Mouse (Mus musculus) right cerebral cortex, postnatal 14 days (tissue): Measurements from ENCODE around the gene Atp5j2.

ENCODE experiments used
- DNase-seq: peaks from one replicate; pipeline ENCODE4 v3.0.0; 2022

Atp5j2 gene

DNA sequence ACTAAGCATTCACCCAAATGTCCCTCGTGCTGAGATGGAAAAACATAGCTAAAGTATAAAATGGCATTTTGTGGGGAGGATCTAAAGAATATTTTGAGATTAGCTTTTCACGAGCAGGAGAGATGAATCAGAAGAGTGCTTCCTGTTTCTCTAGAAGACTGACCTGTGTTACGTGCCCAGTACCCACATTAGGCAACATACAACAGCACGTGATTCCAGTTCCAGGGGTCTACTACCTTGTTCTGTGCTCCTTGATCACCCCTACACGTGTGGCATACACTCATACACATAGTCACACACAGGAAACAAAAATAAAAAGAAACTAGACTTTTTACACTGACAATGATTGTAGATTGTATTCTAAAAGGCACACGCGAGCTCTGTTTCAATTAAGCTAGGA lies 8.5 kb upstream of the Atp5j2 start:
- no peak for DNase-seq

DNA sequence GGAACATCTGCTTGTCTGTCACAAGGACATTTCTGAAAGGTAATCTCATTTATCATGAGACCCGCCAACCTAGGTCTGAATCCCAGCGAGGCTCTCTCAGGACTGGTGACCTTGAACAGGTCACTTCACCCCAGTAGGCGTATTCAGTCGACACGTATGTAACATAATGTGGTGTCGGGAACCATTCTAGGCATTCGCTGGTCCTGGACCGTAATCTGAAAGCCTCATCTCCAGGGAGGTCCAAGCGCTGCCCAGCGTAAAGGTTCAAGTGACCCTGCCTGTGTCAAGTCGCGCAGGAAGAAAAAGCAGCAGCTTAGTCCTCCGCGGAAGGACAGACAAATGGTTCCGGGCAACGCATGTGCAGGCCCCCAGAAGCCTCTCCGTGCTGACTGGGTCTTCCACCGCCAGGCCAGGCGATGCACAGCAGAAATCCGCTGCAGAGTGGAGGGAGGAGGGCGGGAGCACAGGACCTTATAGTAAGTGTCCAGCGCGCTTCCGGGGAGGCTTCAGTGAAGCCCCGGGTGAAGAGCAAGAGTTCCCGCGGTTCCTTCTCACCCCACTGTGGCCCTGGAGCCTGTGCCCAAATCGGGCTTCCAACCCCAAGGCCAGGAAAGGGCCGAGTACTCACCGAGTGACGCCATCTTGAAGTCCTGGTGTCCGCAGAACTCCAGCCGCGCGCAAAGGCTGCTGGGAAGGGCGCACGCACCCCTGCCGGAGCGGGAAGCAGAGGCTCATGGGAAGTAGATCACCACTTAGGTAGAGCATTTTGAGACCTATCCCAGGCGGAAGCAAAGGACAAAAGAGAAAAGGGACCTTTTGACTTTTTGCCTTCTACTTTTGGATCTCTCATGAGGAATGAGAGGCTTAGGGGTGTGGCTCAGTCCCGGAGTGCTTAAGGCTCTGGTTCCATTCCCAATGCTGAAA lies 725 bp downstream of the Atp5j2 start:
- peak; percentile 89 for DNase-seq

DNA sequence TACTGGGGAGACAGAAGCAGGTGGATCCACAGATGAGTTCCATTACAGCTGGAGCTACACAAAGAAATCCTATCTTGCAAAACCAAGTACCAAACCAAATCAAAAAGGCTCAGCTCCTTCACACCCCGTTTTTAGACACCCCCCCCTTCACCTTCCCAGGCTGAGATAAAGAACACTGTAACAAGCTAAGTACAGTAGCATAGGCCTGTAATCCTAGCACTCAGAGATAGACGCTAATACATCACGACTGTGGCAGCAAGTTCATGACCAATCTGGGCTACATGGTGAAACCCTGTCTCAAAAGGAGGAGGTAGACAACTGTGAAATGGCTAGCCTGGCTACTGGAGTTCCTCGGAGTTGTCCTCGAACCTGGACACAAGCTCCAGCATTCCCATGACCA lies 1.5 kb downstream of the Atp5j2 start:
- no peak for DNase-seq

DNA sequence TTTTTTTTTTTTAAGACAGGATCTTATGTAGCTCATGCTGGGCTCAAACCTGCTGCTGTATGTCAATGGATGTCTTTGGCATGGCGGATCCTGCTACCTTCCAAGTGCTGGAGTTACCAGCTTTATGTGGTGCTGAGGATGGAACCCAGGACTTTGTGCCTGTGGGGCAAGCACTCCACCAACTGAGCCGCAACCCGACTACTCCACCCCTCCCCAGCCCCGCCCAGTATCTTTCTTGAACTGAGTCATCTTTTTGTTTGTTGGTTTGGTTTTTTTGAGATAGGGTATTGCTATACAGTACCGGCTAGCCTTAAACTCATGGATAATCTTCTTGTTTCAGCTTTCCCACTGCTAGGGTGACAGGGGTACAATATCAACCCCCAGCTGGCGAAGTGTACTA lies 2.4 kb downstream of the Atp5j2 start:
- no peak for DNase-seq

DNA sequence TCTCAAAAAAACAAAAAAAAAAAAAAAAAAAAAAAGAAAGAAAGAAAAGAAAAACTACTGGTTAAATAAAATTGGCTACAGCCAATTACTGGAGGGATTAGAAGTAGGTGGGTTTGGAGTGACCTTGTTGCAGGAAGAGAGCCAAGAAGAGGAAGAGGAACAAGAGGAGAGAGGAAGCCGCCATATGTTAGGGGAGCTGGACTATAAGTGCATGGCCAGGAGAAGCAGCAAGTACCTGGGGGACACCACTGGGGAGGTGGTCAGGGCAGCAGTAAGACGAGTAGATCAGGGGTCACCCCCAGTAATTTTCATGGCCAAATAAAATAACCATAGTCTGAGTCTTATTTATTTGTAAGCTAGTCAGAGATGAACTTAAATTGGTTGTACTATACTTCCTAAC lies 6.6 kb downstream of the Atp5j2 start:
- DNase-seq: no peak

DNA sequence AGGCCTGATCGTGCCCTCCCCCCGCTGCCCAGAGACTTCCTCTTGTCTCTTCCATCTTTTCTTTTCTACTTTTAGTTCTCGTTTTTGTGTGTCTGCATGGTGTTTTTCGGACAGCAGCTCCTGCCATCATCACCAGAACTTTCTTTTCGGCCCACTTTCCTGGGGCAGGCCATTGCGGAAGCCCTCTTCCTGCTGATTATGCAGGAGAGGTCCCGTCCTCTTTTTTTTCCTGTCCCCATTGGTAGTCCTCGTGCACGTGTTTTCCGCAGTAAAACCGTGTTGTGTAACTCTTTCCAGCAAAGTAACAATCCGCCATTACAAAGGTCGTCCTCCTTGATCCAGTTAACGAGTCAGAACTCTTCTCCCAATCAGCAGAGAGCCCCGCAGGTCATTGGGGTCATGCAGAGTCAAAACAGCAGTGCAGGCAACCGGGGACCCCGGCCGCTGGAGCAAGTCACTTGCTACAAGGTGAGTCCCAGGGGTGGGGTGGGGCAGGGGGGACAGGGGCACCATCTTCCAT lies 13.3 kb downstream of the Atp5j2 start:
- DNase-seq: no peak

DNA sequence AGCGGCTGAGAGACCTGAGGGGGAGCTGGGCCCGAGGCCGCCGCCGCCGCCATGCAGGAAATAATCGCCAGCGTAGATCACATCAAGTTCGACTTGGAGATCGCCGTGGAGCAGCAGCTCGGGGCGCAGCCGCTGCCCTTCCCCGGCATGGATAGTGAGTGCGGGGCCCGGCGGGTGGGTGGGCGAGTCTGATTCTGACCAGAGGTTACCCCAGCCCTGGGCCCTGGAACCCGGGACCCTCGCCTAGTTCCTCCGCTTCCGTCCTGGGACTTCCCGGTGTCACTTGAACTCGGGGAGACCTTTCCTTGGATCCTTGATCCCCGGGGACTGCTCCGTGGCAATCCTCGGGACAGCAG lies 24.6 kb downstream of the Atp5j2 start:
- DNase-seq: no peak

DNA sequence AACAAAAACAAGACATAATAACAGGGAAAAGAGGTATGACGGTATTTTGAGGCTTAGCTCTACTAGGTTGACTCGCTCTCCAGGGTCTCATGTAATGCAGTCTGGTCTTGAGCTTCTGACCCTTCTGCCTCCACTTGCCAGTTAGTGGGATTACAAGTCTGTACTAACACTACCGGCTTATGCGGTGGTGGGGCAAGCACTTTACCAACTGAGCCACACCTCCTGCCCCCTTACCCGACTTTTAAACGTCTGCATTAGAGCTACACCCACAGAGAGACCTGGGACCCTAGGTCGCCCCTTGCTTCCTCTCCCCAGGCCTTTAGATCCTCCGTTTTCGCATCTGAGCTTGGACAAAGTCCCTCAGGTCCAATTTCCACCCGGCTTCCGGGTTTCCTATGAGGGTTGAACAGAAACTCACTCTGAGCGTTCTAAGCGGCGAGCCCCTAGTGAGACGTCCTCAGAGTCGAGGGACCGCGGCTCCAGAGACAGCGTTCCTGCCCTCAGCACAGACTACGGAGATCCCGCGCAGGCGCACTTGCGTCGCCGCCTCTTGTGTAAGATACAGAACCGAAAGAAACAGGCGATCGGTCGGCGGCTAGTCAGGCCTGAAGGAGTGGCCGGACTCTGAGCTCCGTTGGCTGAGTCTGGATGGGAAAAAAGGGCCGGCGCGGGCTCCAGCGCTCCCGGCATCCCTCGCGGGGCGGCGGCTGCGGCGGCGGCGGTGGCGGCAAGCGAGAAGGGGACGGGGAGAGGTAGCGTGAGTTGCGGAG lies 25.1 kb downstream of the Atp5j2 start, which contains the start of the genes Ptcd1 and Cpsf4:
Gene Ptcd1 (minus strand): TSS at position 573 of the 770 bp plus-strand sequence.
Gene Cpsf4 (plus strand): TSS at position 678 of the 770 bp plus-strand sequence.
- DNase-seq: peak; percentile 99

DNA sequence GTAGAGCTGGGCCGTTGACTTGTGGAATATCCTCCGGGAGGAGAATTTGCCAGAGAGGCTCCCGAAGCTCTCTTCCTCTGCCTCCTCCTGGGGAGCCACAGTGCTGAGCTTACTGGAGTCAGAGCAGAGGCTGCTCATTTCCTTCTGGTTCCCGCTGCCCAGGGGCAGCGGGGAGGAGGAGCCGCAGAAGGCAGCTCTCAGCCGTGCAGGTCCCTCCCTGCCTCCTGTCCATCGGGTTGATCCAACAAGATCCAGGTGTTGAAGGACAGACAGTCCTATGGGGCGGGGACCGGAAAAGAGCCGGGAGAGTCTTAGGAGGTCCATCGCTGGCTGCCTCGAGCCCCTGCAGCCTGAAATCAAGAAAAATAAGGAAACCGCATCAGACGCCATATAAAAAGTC lies 26.7 kb downstream of the Atp5j2 start:
- DNase-seq: no peak

DNA sequence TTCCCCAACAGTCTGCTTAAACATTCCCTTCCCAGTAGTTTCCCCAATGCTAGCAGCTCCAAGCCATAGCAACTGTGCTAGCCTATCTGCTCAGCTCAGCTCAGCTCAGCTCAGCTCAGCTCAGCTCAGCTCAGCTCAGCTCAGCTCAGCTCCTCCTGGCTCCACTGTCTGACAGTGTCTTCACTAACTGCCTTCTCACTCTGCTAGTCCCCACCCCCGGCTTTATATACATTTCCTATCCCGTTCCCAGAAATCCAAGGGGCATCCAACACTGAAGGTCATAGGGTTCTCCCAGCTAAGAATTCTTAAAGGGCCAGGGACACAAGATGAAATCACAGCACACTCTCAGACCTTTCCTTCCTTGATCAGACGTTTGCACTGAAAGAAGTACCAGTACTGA lies 27.2 kb downstream of the Atp5j2 start:
- DNase-seq: no peak

DNA sequence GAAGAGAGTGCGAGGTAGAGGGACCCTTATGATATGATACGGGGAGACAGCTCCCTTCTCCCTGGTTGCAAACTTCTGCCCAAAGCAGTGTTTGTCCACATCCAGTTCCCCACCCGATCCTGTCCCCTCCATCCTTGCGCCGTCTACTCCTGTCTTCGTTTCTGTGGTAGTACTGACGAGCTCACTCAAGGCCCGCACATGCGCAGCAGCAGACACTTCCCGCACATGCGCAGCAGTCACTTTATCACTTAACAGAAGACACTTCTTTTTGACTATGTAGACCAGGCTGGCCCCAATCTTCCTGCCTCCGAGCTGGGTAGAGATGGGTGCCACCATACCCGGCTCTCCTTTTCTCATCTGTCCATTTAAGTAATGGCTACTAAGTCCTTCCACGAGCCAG lies 30.5 kb downstream of the Atp5j2 start:
- no peak for DNase-seq

DNA sequence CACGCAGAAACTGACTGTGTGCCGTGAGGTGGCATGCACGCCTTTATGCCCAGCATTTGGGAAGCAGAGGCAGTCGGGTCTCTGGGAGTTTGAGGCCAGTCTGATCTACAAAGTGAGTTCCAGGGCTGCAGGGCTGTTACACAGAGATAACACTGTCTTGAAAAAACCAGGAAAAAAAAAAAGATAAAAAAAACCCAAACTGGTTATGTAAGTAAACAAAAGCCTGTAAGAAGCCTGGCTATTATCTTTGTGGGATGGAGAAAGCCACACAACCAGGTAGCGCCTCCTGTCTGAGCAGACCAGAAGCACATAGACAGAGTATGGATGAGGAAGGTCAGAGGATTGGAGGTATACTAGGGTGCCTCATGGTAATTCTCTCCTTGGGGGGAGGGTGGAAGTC lies 39.2 kb downstream of the Atp5j2 start:
- no peak for DNase-seq

DNA sequence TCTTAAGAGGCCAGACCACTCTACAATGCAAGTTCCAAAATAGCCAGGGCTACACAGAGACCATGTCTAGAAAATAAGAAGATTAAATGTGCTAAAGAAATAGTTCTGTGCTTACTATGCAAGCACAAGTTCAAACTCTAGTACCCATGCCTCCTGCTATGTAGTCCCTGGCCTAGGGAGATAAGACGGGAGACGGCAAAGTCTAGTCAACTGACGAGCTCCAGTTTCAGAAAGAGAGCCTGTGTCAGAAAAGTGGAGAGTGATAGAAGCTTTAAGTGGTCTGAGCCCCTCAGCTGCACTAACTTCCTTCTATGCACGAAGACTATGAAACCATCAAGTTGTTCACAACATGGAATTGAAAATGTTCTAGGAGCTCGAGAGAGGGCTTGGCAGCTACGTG lies 42.6 kb downstream of the Atp5j2 start:
- DNase-seq: no peak

DNA sequence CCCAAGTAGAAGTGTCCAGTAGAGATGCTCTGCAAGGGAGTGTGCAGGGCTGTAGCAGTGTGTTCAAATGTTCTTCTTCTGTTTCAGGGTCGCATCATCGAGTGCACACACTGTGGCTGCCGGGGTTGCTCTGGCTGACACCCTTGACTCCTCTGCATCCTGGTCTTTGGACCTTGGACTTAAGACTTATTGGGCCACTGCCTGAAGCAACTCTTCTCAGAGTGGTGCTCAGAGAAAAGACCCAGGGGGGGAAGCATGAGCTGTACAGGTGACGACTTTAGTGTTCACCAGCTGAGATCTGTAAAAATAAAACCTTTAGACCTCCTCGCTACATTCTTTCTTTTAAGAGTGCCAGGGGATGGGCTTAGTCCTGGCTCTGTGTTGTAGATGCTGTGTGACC lies 44.1 kb downstream of the Atp5j2 start:
- DNase-seq: no peak

DNA sequence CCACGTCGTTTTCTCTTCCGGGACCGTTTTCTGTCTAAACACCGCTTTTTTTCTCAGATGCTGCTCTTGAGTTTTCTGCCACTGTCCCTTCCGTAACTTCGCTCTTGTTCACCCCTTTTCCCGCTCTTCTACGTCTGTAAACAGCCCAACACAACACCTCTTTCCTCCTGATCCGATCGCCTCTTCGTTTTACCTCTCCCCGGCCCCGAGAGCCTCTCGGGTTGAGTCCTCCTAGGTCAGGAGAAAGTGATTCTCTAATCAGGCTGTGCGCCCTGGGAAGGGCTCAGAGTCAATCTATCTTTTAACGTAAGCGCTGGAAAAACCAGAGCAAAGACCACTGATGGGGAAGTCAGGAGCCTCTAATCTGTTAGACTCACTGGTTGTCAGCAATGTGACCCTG lies 51.3 kb downstream of the Atp5j2 start:
- no peak for DNase-seq

DNA sequence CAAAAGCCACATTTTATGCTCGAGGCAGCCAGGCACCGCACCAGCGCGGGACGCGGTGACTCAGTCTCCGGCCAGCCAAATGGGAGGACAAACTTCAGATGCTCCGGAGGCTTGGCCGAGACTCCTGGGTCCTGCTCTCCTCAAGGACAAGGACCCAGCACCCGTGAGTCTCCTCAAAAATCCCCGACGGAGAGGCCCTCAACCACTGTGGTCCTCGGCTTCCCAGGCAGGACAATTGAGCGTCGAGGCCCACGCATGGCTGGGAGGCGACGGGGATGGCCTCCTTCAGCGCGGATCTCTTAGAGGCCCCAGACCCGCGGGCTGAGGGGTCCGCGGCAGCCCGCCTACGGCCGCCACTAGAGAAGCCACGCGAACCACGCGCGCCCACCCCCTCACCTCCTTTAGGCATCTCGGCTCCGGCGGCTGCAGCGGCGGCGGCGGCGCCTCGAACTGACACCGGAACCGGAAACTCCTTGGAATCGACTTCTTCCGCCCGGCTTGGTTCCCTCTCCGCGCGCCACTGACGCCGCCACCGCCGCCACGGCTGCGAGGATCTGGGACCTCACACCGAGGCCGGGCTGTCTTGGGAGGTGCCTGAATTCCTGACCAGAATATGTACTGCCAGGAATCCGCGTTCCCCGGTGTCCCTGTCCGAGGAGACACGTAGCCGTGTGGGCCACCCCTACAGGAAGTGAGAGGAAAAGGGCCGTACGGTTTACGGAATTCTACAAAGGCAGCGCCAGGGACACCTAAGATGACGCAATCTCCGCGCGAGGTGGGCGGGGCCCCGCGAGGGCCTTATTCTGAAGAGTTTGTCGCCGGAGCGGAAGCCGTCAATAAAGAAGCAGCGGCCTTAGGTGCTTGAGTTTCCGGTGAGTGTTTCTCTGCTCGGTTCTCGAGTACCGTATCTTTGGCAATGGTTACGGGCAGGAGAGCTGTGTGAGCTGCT lies 52.0 kb downstream of the Atp5j2 start, which contains the start of the genes Pdap1 and Bud31:
Gene Pdap1 (minus strand): TSS at position 668 of the 949 bp plus-strand sequence.
Gene Bud31 (plus strand): TSS at position 792 of the 949 bp plus-strand sequence.
- peak; percentile 94 for DNase-seq

DNA sequence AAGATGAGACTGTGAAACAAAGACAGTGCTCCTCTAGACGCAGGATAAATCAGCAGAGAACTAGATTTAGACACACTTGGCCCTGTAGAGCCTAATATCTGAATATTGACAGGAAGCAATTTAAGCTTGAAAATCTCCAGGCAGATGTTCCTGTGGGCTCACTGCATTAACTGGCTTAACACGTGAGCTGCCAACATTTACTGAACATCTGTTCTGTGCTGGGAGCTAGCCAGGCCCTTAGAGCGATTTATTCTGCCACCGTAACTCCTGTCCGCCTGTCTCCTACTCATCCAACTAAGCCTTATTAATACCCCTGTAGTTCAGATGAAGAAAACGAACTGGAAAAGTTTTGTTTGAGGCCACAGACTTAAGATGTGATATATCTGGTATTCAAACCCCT lies 53.0 kb downstream of the Atp5j2 start:
- no peak for DNase-seq
